Mouse (Mus musculus): ENCODE results near the gene Vasp. TPM values are rescaled to one million over a fixed set of nuclear protein-coding genes. Genes with fewer than 3 reads are reported as not detected.

Vasp gene
- total and polyA plus RNA-seq, 3 experiments = 130 to 185 TPM; not detected in 1

DNA sequence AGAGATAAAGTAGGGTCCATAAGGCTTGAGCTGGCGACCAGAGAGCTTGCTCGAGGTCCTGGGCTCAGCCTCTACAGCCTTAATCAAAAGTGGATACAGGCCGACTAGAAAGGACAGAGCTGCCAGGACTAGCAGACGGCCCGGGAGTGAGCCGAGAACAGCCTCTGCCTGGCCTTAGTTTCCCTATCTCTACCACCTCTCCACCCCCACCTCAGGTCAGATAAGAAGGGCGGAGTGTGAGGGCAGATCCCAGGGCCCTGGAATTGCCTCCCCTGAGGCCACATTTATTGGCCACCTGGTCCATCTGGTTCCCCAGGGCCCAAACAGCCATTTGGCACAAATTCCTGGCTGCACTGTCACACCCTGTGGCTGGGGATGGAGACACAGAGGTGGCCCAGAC is 6.5 kb downstream of the Vasp start (continued):
- TF ChIP-seq SMC3 (IDR thresholded peaks at IDR 0.05; ENCODE audit: low read depth, low read length) = no peak
- no peak for TF ChIP-seq KAT2A (conservative IDR thresholded peaks at IDR 0.05; ENCODE audit: low read depth, low read length)
- no peak for TF ChIP-seq RAD21 (IDR thresholded peaks at IDR 0.05; ENCODE audit: low read depth, low read length)
- TF ChIP-seq ZMIZ1 (IDR thresholded peaks at IDR 0.05; ENCODE audit: low read depth, low read length) = 0 out of 2 replicates have a peak, but pooled peaks have one; percentile 22
- no peak for TF ChIP-seq POLR2AphosphoS5 (IDR thresholded peaks at IDR 0.05; ENCODE audit: borderline replicate concordance, low read depth, low read length)
- no peak for TF ChIP-seq ELF1 (IDR thresholded peaks at IDR 0.05; ENCODE audit: low read depth, low read length)
- TF ChIP-seq MYC (IDR thresholded peaks at IDR 0.05; ENCODE audit: low read depth, low read length) = no peak; the same call in 1 of the 2 replicates
- TF ChIP-seq NRF1 (IDR thresholded peaks at IDR 0.05; ENCODE audit: insufficient read depth, low read depth, low read length, poor library complexity, severe bottlenecking) = no peak
- TF ChIP-seq TAL1 (IDR thresholded peaks at IDR 0.05; ENCODE audit: low read length) = no peak; the same call in none of the 2 replicates

DNA sequence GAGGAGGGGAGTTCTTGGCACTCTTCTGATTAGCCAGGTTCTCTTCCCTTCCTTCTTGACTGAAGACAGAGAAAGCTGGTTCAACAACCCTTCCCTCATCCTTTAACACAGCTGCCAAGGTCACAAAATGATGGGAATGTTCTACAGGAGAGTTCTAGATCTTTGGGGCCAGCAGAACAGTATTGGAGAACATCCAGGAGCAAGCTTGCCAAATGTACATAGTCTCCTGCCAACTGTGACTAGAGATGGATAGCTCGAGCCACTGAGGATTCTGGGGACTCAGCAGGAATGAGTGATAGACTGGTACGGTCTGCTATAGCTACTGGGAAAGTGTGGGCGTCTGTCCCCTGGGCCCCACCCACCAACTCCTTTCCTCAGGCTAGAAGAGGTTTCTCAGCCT is 13.3 kb downstream of the Vasp start:
- no peaks in the 10 kb centered on the region for H3K9me3 ChIP-seq (replicated peaks; ENCODE audit: insufficient read depth, low read length)
- peaks cover 2 to 3% of the 10 kb centered on the region in 2 experiments; a peak in 3 of 4 replicates for H3K36me3 ChIP-seq (ENCODE audit: control insufficient read depth in 1 of 2, insufficient read depth in 2 of 2, low read length in 2 of 2)
- no peaks in the 10 kb centered on the region for H3K27me3 ChIP-seq (ENCODE audit: control insufficient read depth in 1 of 2, insufficient read depth in 2 of 2, low read length in 2 of 2)
- TF ChIP-seq TAL1 (IDR thresholded peaks at IDR 0.05; ENCODE audit: low read length) = no peak
- TF ChIP-seq GABPA (IDR thresholded peaks at IDR 0.05; ENCODE audit: low read depth, low read length) = no peak
- no peak for TF ChIP-seq TCF12 (IDR thresholded peaks at IDR 0.05; ENCODE audit: low read depth, low read length)
- TF ChIP-seq ZC3H11A (IDR thresholded peaks at IDR 0.05; ENCODE audit: low read depth, low read length) = no peak
- TF ChIP-seq MYB (IDR thresholded peaks at IDR 0.05; ENCODE audit: low read depth, low read length) = no peak
- no peak overlapping the region for H3K27ac ChIP-seq (ENCODE audit: control insufficient read depth, low read depth, low read length)
- DNase-seq (ENCODE audit: low read depth, low spot score) = no peak
- no peak overlapping the region for H3K4me3 ChIP-seq (ENCODE audit: control insufficient read depth in 1 of 2, insufficient read depth in 1 of 2, low read depth in 2 of 2, low read length in 2 of 2)
- H3K79me2 ChIP-seq (ENCODE audit: control insufficient read depth, insufficient read depth, low read length, poor library complexity) = no peaks in the 10 kb centered on the region
- H3K4me1 ChIP-seq (ENCODE audit: control insufficient read depth in 1 of 2, insufficient read depth in 2 of 2, low read length in 2 of 2) = no peaks in the 10 kb centered on the region
- no peak overlapping the region for H3K9ac ChIP-seq (ENCODE audit: control insufficient read depth, low read depth, low read length, poor library complexity, severe bottlenecking)

DNA sequence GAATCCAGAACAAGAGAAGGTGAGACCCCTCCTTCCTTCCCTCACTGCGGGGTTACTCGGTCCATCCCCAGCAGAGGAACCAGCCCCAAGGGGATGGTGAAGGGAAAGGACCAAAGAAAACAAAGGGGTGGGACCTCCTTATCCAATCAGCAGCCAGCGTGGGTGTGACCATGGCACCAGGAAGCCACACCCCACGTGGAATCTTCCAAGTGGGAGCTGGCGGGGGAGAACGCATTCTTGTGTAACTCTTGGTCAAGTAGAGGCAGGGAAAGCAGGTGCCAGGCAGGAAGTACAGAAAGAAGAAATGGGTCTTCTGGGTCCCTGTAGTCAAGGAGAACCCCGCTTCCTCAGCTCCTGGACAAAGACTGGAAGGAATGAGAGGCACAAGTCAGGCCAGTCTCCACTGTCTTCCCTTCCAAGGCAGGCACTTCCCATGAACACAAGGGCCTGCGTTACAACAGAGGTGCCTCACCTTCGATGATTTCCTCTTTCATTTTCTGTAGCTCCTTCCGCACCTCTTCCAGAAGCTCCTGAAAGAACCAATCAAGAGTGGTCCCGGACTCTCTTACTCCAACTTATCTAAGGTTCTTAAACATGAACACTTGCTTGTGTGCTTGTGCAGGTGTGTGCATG is 14.1 kb downstream of the Vasp start:
- Histone ChIP-seq H3K9me3 (replicated peaks; ENCODE audit: insufficient read depth, low read length) (no peaks in the 10 kb centered on the region), H3K36me3 (ENCODE audit: control insufficient read depth in 1 of 2, insufficient read depth in 2 of 2, low read length in 2 of 2) (peaks cover 2 to 3% of the 10 kb centered on the region in 2 experiments; a peak in 3 of 4 replicates), H3K27me3 (ENCODE audit: control insufficient read depth in 1 of 2, insufficient read depth in 2 of 2, low read length in 2 of 2) (no peaks in the 10 kb centered on the region), H3K79me2 (ENCODE audit: control insufficient read depth, insufficient read depth, low read length, poor library complexity) (no peaks in the 10 kb centered on the region), H3K4me1 (ENCODE audit: control insufficient read depth in 1 of 2, insufficient read depth in 2 of 2, low read length in 2 of 2) (no peaks in the 10 kb centered on the region), H3K4me3 (ENCODE audit: control insufficient read depth in 1 of 2, insufficient read depth in 1 of 2, low read depth in 2 of 2, low read length in 2 of 2) (no peak overlapping the region), H3K27ac (ENCODE audit: control insufficient read depth, low read depth, low read length) (no peak overlapping the region), H3K9ac (ENCODE audit: control insufficient read depth, low read depth, low read length, poor library complexity, severe bottlenecking) (no peak overlapping the region)
- TF ChIP-seq SIN3A (IDR thresholded peaks at IDR 0.05; ENCODE audit: low read length) = peak; percentile 22; the same call in 1 of the 2 replicates
- no peak for TF ChIP-seq MYC (IDR thresholded peaks at IDR 0.05; ENCODE audit: low read depth, low read length)
- peak; percentile 89 for TF ChIP-seq CHD1 (IDR thresholded peaks at IDR 0.05; ENCODE audit: low read depth, low read length)
- DNase-seq (ENCODE audit: low read depth, low spot score) = peak; percentile 92
